Mouse (Mus musculus) testis, adult 2 months (tissue): ENCODE results near the gene B630019K06Rik. TPM values are rescaled to one million over a fixed set of nuclear protein-coding genes. Genes with fewer than 3 reads are reported as not detected.
A peak's percentile ranks its signal among the peaks of the same experiment; 100 is the strongest.

Experiments
- H3K27ac ChIP-seq: fragments of 200-500 bp; 2 replicates; pipeline ENCODE4 v1.5.1; 2012; ENCODE audit warnings: low read depth, low read length; ENCODE audit not compliant: control insufficient read depth, insufficient read depth
- H3K27me3 ChIP-seq: fragments of 200-500 bp; 2 replicates; pipeline ENCODE4 v1.6.1; 2012; ENCODE audit warnings: mild to moderate bottlenecking, low read length, moderate library complexity; ENCODE audit not compliant: control insufficient read depth, insufficient read depth
- H3K36me3 ChIP-seq: fragments of 200-500 bp; 2 replicates; pipeline ENCODE4 v1.6.1; 2012; ENCODE audit warnings: mild to moderate bottlenecking, low read length; ENCODE audit not compliant: control insufficient read depth, insufficient read depth
- H3K4me1 ChIP-seq: fragments of 200-500 bp; 2 replicates; pipeline ENCODE4 v1.6.1; 2012; ENCODE audit warnings: low read length; ENCODE audit not compliant: control insufficient read depth, insufficient read depth
- H3K4me3 ChIP-seq: fragments of 200-500 bp; 2 replicates; pipeline ENCODE4 v1.5.1; 2012; ENCODE audit warnings: low read depth, mild to moderate bottlenecking, low read length, moderate library complexity, mixed read lengths; ENCODE audit not compliant: control insufficient read depth
- CTCF ChIP-seq: fragments of 200-500 bp; IDR thresholded peaks from 2 replicates; pipeline ENCODE4 v1.5.1; 2012; ENCODE audit warnings: low read depth, mild to moderate bottlenecking, inconsistent platforms, low read length, moderate library complexity; ENCODE audit not compliant: control insufficient read depth, insufficient read depth, insufficient replicate concordance
- POLR2A ChIP-seq: fragments of 200-500 bp; IDR thresholded peaks from 2 replicates; pipeline ENCODE4 v1.6.1; 2012; ENCODE audit warnings: low read depth, mild to moderate bottlenecking, inconsistent platforms, low read length, moderate library complexity; ENCODE audit not compliant: control insufficient read depth
- polyA plus RNA-seq: library from polyadenylated mRNA; depleted of rRNA; stranded (reverse); fragments of >200 nt; gene quantifications from 2 replicates; pipeline ENCODE4 v1.2.3, GENCODE M21; 2012; rRNA removed

B630019K06Rik gene
- polyA plus RNA-seq, 1 experiment = 0.88 TPM

GRCm38 (mm10) chrX:8893182-8893651, 1.0 kb downstream of the B630019K06Rik start:
- Histone ChIP-seq H3K4me1 (no peaks in the 10 kb centered on the region), H3K36me3 (no peaks in the 10 kb centered on the region), H3K27ac (no peak overlapping the region; the same call in 1 of the 2 replicates), H3K27me3 (no peaks in the 10 kb centered on the region), H3K4me3 (peak overlapping the region; percentile 81)
- no peak for TF ChIP-seq POLR2A
- TF ChIP-seq CTCF = no peak

GRCm38 (mm10) chrX:8900823-8901222, 8.6 kb downstream of the B630019K06Rik start:
- TF ChIP-seq CTCF = no peak
- TF ChIP-seq POLR2A = no peak
- H3K36me3 ChIP-seq = no peaks in the 10 kb centered on the region

GRCm38 (mm10) chrX:8901906-8902472, 9.8 kb downstream of the B630019K06Rik start:
- Histone ChIP-seq H3K27ac (no peak overlapping the region), H3K4me1 (no peaks in the 10 kb centered on the region), H3K36me3 (no peaks in the 10 kb centered on the region), H3K27me3 (no peaks in the 10 kb centered on the region), H3K4me3 (no peak overlapping the region)
- TF ChIP-seq CTCF (no peak), POLR2A (no peak)

More at GRCm38 (mm10) chrX:8900823-8901222, 8.6 kb downstream of the B630019K06Rik start:
- Histone ChIP-seq H3K4me3 (no peak overlapping the region), H3K4me1 (no peaks in the 10 kb centered on the region), H3K27ac (no peak overlapping the region), H3K27me3 (no peaks in the 10 kb centered on the region)

GRCm38 (mm10) chrX:8921080-8921479, 28.9 kb downstream of the B630019K06Rik start:
- no peaks in the 10 kb centered on the region for H3K4me1 ChIP-seq
- TF ChIP-seq POLR2A (no peak), CTCF (no peak)
- H3K27ac ChIP-seq = no peak overlapping the region

GRCm38 (mm10) chrX:8921813-8922607, 29.8 kb downstream of the B630019K06Rik start:
- H3K4me1 ChIP-seq = no peaks in the 10 kb centered on the region
- H3K36me3 ChIP-seq = no peaks in the 10 kb centered on the region
- H3K4me3 ChIP-seq = no peak overlapping the region
- H3K27ac ChIP-seq = no peak overlapping the region
- H3K27me3 ChIP-seq = no peaks in the 10 kb centered on the region
- TF ChIP-seq POLR2A (no peak), CTCF (peak; percentile 43; the same call in 1 of the 2 replicates)

More at GRCm38 (mm10) chrX:8921080-8921479, 28.9 kb downstream of the B630019K06Rik start:
- H3K36me3 ChIP-seq = no peaks in the 10 kb centered on the region
- no peaks in the 10 kb centered on the region for H3K27me3 ChIP-seq
- no peak overlapping the region for H3K4me3 ChIP-seq

GRCm38 (mm10) chrX:8927308-8927707, 35.1 kb downstream of the B630019K06Rik start:
- Histone ChIP-seq H3K4me1 (no peaks in the 10 kb centered on the region), H3K27ac (no peak overlapping the region), H3K27me3 (no peaks in the 10 kb centered on the region), H3K4me3 (no peak overlapping the region), H3K36me3 (no peaks in the 10 kb centered on the region)
- no peak for TF ChIP-seq POLR2A
- TF ChIP-seq CTCF = no peak

GRCm38 (mm10) chrX:8944041-8944440, 51.9 kb downstream of the B630019K06Rik start:
- Histone ChIP-seq H3K36me3 (no peaks in the 10 kb centered on the region), H3K4me1 (no peaks in the 10 kb centered on the region), H3K4me3 (no peak overlapping the region), H3K27me3 (no peaks in the 10 kb centered on the region), H3K27ac (no peak overlapping the region)
- TF ChIP-seq POLR2A (no peak), CTCF (no peak)

Other genes starting within 250 kb of the B630019K06Rik start
- gene Ssxb8, start 201.5 kb upstream of the B630019K06Rik start, polyA plus RNA-seq = 0.47 and 0.75 TPM in 2 replicates
- 0.27 TPM in 1 of 2 replicates, not detected in the other for gene Ssx9, start 143.9 kb upstream of the B630019K06Rik start, polyA plus RNA-seq
- 0.70 and 1.5 TPM in 2 replicates for gene Ssxb5, start 88.7 kb upstream of the B630019K06Rik start, polyA plus RNA-seq
- not detected in 2 replicates for gene Gm6592, start 48.4 kb upstream of the B630019K06Rik start, polyA plus RNA-seq
- 0.46 TPM in 1 of 2 replicates, not detected in the other for gene Gm5751, start 18.1 kb upstream of the B630019K06Rik start, polyA plus RNA-seq
- gene Fthl17b, start 70.6 kb downstream of the B630019K06Rik start, polyA plus RNA-seq = 2.6 TPM in 1 of 2 replicates, not detected in the other
- 3.1 and 5.4 TPM in 2 replicates for gene Fthl17c, start 84.2 kb downstream of the B630019K06Rik start, polyA plus RNA-seq
- 2.0 and 3.0 TPM in 2 replicates for gene Fthl17d, start 94.4 kb downstream of the B630019K06Rik start, polyA plus RNA-seq
- gene Fthl17e, start 141.1 kb downstream of the B630019K06Rik start, polyA plus RNA-seq = 0.19 TPM in 2 replicates
- gene Fthl17f, start 170.6 kb downstream of the B630019K06Rik start, polyA plus RNA-seq = 0.53 and 2.3 TPM in 2 replicates
- 4.0 and 6.2 TPM in 2 replicates for gene 4930402K13Rik, start 212.2 kb downstream of the B630019K06Rik start, polyA plus RNA-seq